In the genomic region with DNA sequence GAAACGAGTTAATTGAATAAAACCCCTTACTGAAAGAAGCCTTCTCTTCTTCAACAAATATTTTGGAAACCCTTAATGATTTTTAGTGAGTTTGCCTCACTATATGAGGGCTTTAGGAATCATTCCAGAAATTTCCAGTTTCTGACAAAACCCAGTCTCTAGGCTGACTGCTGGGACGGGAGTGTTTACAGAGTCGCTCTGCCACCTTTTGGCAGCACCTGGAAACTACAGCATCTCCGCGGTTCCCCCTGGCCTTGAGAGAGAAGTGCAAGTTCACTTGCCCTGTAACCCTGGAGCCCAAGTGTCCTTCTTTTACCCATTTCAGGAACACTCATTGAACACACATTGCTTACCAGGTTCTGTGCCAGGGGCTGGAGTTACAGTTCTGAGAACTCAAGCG, we compare ENCODE assay signal across 7 mouse cellular contexts.
A peak's percentile ranks its signal among the peaks of the same experiment; 100 is the strongest.
DNase-seq lines count a peak whose midpoint lies in the region; TF ChIP-seq lines count a peak whose summit lies in the region.

No protein-coding gene starts in this region.

- no peak overlapping the region for H3K9ac ChIP-seq in ES-E14 (ENCODE audit: insufficient read depth, low read depth, low read length, poor library complexity, severe bottlenecking)

- H3K36me3 ChIP-seq in ES-E14 (ENCODE audit: control insufficient read depth, insufficient read depth, low read length, poor library complexity, severe bottlenecking): no peaks in the 10 kb centered on the region

- in situ Hi-C loops in ES-E14 (cut with MboI; ENCODE audit: low sequenced_read_pairs in 2 of 2, unreplicated experiment in 2 of 2): no loop called here

- peak; percentile 5 for DNase-seq in layer of hippocampus, adult 9-11 months
- DNase-seq in layer of hippocampus, postnatal 14 days (ENCODE audit: low spot score in 2 of 2): no peak
- peak; percentile 19 for DNase-seq in ES-E14 (ENCODE audit: low read depth, low spot score)
- DNase-seq in adrenal gland, postnatal 14 days: peak; percentile 43
- peak; percentile 27 for DNase-seq in gastrocnemius, postnatal 10 days
- DNase-seq in lung, postnatal 14 days: peak; percentile 23
- DNase-seq in spleen, adult 12 weeks (ENCODE audit: low spot score): no peak

- H3K27ac ChIP-seq in ES-E14 (ENCODE audit: insufficient read depth, low read depth, low read length, poor library complexity, severe bottlenecking): no peak overlapping the region

- no peaks in the 10 kb centered on the region for H3K9me3 ChIP-seq in ES-E14 (ENCODE audit: control insufficient read depth, insufficient read depth, low read depth, low read length)

- H3K4me1 ChIP-seq in ES-E14 (ENCODE audit: control insufficient read depth in 2 of 2, insufficient read depth in 2 of 2, low read length in 2 of 2, poor library complexity in 1 of 2): no peaks in the 10 kb centered on the region

- no peak overlapping the region for H3K4me3 ChIP-seq in ES-E14 (ENCODE audit: insufficient read depth in 1 of 2, low read depth in 1 of 2, low read length in 2 of 2, poor library complexity in 1 of 2, severe bottlenecking in 1 of 2)

TF ChIP-seq in ES-E14, 5 proteins besides CTCF, POLR2A, EP300 and RAD21:
- TF ChIP-seq ZC3H11A (IDR thresholded peaks at IDR 0.05; ENCODE audit: borderline replicate concordance, low read depth, low read length) (peak; percentile 10; the same call in 1 of the 2 replicates), ZNF384 (IDR thresholded peaks at IDR 0.05; ENCODE audit: low read depth, low read length) (no peak), MAFK (IDR thresholded peaks at IDR 0.05; ENCODE audit: insufficient read depth, low read depth, low read length) (no peak)

Comparison
In these comparisons a context has a peak if more than half of its experiments do, and no peak if none do; other contexts are left out.
1. DNase-seq: peak in layer of hippocampus, adult 9-11 months (single experiment), ES-E14 (single experiment), adrenal gland, postnatal 14 days (single experiment), gastrocnemius, postnatal 10 days (single experiment) and lung, postnatal 14 days (single experiment); none in layer of hippocampus, postnatal 14 days (0 of 2) and spleen, adult 12 weeks (single experiment).